ENCODE assay signal across 13 mouse cellular contexts in the genomic region with DNA sequence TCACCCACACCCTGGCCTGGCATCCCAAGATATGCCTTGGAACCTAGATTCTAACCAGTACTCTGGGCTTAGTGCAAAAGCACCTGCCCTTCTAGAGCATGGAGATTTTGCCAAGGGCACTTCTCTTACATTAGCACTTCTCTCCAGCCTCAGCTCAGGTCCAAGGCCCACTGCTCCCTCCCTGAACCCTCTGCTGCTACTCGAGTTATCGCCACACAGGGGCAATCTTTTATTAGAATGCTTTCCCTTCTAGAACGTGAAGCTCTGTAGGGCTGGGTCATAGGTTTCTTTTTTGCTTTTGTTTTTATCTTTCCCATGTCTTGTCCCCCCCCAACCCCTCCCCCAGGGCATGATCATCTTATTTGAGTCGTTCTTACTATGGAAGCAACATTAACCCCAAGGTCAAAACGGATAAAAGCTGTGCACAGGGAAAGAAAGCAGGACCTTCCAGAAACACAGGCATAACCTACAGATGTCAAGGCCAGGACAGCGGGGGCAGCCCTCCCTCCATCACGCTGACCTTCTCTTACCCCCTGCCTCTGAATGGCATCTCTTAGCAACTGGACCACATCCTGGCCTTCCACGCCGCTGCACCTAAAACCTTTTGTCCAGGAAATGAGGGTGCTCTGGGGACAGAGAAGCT. TPM values are rescaled to one million over a fixed set of nuclear protein-coding genes. Genes with fewer than 3 reads are reported as not detected.
A peak's percentile ranks its signal among the peaks of the same experiment; 100 is the strongest.
DNase-seq lines count a peak whose midpoint lies in the region; ATAC-seq and TF ChIP-seq lines count a peak whose summit lies in the region.
"Had no signal": no experiment of that assay in that cellular context is flagged by ENCODE, and none has a peak within 500 bp of the region (broad histone marks: within the 10 kb centered on the region; RNA-seq: fewer than 3 reads in every experiment).

No protein-coding gene starts in this region.

- H3K4me2 ChIP-seq in forebrain, postnatal 0 days (ENCODE audit: low read depth), result no peak overlapping the region
- H3K4me2 ChIP-seq in forebrain, embryonic 15.5 days (replicated peaks), result no peak overlapping the region
- no peak overlapping the region for H3K4me2 ChIP-seq in lung, embryonic 14.5 days

- WGBS in forebrain, postnatal 0 days, result 20% methylated on average over 9 of the region's 9 CpGs
- 26% methylated on average over 9 of the region's 9 CpGs for WGBS in forebrain, embryonic 15.5 days
- 30% methylated on average over 9 of the region's 9 CpGs for WGBS in lung, embryonic 14.5 days

- no peaks in the 10 kb centered on the region for H3K36me3 ChIP-seq in forebrain, postnatal 0 days (ENCODE audit: insufficient read depth)
- no peaks in the 10 kb centered on the region for H3K36me3 ChIP-seq in forebrain, embryonic 15.5 days
- no peaks in the 10 kb centered on the region for H3K36me3 ChIP-seq in lung, embryonic 14.5 days (ENCODE audit: insufficient read depth)
- H3K36me3 ChIP-seq: G1E had no signal

- H3K4me3 ChIP-seq in forebrain, postnatal 0 days (ENCODE audit: low read depth, low read length), result no peak overlapping the region
- H3K4me3 ChIP-seq in forebrain, embryonic 15.5 days, result no peak overlapping the region
- H3K4me3 ChIP-seq in lung, embryonic 14.5 days (ENCODE audit: low read depth, low read length), result no peak overlapping the region

- peak; percentile 48 for TF ChIP-seq CTCF in forebrain, postnatal 0 days (IDR thresholded peaks at IDR 0.05; ENCODE audit: low read depth)
- peak; percentile 17; the same call in 1 of the 2 replicates for TF ChIP-seq CTCF in lung, embryonic 14.5 days (IDR thresholded peaks at IDR 0.05; ENCODE audit: low read depth)

- no peak overlapping the region for H3K9ac ChIP-seq in forebrain, postnatal 0 days
- no peak overlapping the region for H3K9ac ChIP-seq in forebrain, embryonic 15.5 days (replicated peaks)
- no peak overlapping the region for H3K9ac ChIP-seq in lung, embryonic 14.5 days
- H3K9ac ChIP-seq: liver, embryonic 14.5 days had no signal

- no peaks in the 10 kb centered on the region for H3K27me3 ChIP-seq in forebrain, postnatal 0 days (ENCODE audit: insufficient read depth, low read length)
- no peaks in the 10 kb centered on the region for H3K27me3 ChIP-seq in forebrain, embryonic 15.5 days
- H3K27me3 ChIP-seq in lung, embryonic 14.5 days (ENCODE audit: insufficient read depth, low read length), result no peaks in the 10 kb centered on the region

- H3K4me1 ChIP-seq in forebrain, postnatal 0 days (ENCODE audit: insufficient read depth), result no peaks in the 10 kb centered on the region
- peaks cover 4% of the 10 kb centered on the region; the same call in 1 of the 2 replicates for H3K4me1 ChIP-seq in forebrain, embryonic 15.5 days
- no peaks in the 10 kb centered on the region; the same call in 1 of the 2 replicates for H3K4me1 ChIP-seq in lung, embryonic 14.5 days (ENCODE audit: insufficient read depth)

- H3K27ac ChIP-seq in forebrain, postnatal 0 days (ENCODE audit: low read depth, low read length), result no peak overlapping the region
- H3K27ac ChIP-seq in forebrain, embryonic 15.5 days (replicated peaks), result no peak overlapping the region
- H3K27ac ChIP-seq in lung, embryonic 14.5 days (ENCODE audit: low read depth), result no peak overlapping the region
- H3K27ac ChIP-seq: liver, embryonic 14.5 days had no signal

- no peaks in the 10 kb centered on the region for H3K9me3 ChIP-seq in forebrain, postnatal 0 days (ENCODE audit: low read length)
- H3K9me3 ChIP-seq in forebrain, embryonic 15.5 days, result no peaks in the 10 kb centered on the region
- no peaks in the 10 kb centered on the region for H3K9me3 ChIP-seq in lung, embryonic 14.5 days (ENCODE audit: low read depth, low read length)
- H3K9me3 ChIP-seq: G1E had no signal

- DNase-seq in forebrain, postnatal 0 days, result no peak
- peak; percentile 25 for DNase-seq in lung, embryonic 14.5 days
- no peak for DNase-seq in lung, postnatal 14 days
- DNase-seq in NIH3T3 (ENCODE audit: low read depth), result peak; percentile 14
- DNase-seq in naive thymus-derived CD4-positive, alpha-beta T cell, adult 2 months (ENCODE audit: low read depth), result peak; percentile 52
- DNase-seq in ovary, postnatal 14 days (ENCODE audit: low spot score), result no peak
- no peak for DNase-seq in ovary, adult 18-20 months (ENCODE audit: low spot score)
- DNase-seq: cerebellum, postnatal 36 days; kidney, adult 11 months; right cerebral cortex, postnatal 4 days had no signal

- no peak for ATAC-seq in forebrain, postnatal 0 days
- no peak for ATAC-seq in forebrain, embryonic 15.5 days (replicated peaks)
- no peak for ATAC-seq in lung, embryonic 14.5 days (ENCODE audit: insufficient read depth)

RNA-seq across cellular contexts. Expression of gene Hk3, which starts 7.4 kb away (rescaled TPM):
- 0.76 and 1.4 TPM in 2 replicates for total RNA-seq in forebrain, postnatal 0 days (2014; rRNA removed)
- polyA plus RNA-seq in forebrain, postnatal 0 days (2015; fragmentation: Nextera tagmentation; extraction: Ambion mirVana), result 0.48 and 0.65 TPM in 2 replicates
- 0.73 and 1.2 TPM in 2 replicates for polyA plus RNA-seq in forebrain, embryonic 15.5 days (2015; fragmentation: Nextera tagmentation; extraction: Ambion mirVana)
- polyA plus RNA-seq in lung, embryonic 14.5 days (2014; fragmentation: Nextera tagmentation; extraction: Ambion mirVana), result 1.1 and 1.2 TPM in 2 replicates

Comparison
In these comparisons a context has a peak if more than half of its experiments do, and no peak if none do; other contexts are left out.
1. DNase-seq: peak in lung, embryonic 14.5 days (single experiment), NIH3T3 (single experiment) and naive thymus-derived CD4-positive, alpha-beta T cell, adult 2 months (single experiment); none in forebrain, postnatal 0 days (single experiment), lung, postnatal 14 days (single experiment), ovary, postnatal 14 days (single experiment) and ovary, adult 18-20 months (single experiment).